Mouse (Mus musculus): ENCODE results near the gene Eif5a. TPM values are rescaled to one million over a fixed set of nuclear protein-coding genes. Genes with fewer than 3 reads are reported as not detected.

Gene Eif5a
- total and polyA plus RNA-seq, 3 experiments = 1,419 to 3,314 (median 2,729) TPM

DNA sequence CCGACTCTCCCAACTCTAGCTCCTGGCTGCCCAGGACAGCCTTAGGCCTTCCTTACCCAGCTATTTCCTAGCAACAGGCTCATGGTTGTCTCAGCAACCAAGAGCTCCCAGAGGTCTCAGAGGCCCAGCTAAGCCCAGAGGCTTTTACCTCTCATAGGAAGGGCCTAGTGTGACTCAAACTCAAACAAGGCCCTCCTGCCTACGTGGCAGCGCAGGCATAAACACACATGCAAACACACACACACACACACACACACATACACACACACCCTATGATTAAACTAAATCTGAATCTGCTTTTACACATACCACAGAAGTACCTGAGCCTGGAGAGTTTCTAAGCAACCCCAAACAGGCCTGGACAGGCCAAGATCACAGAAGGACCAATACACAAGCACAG is 43.4 kb downstream of the Eif5a start:
- no peak overlapping the region for H3K9ac ChIP-seq (ENCODE audit: insufficient read depth, low read depth)
- in situ Hi-C loops (cut with MboI; ENCODE audit: low pct_ligation_motif_present, low pct_unique_long_range_greater_than_20kb, low sequenced_read_pairs) = loop anchor here (5.0 kb wide), 2 partner anchors 76 to 196 kb away; partner anchors contain the start of genes Fgf11 and Senp3

DNA sequence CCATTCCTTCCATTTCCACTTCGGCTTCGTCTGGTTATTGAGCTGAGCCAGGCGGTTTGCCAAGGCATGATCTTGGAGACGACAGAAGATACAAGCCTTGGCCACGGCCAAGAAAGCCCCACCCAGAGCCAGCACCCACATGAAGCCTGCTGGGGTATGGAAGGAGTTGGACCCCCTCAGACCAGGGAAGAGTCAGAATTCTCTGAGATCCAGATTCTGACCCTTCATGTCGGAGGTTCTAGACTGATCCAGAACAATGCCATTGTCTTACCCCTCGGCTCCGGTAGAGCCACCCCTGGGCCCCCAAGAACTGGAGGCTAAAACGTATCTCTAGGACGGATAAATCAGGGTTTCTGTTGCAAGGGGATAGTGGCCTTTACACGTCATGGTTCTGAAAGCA is 43.9 kb downstream of the Eif5a start, which contains the start of gene Tmem95:
TSS of gene Tmem95 (minus strand) at position 141 of the 400 bp plus-strand sequence.
- Histone ChIP-seq H3K9ac (ENCODE audit: insufficient read depth, low read depth) (no peak within 1 kb of the TSS), H3K4me3 (replicated peaks in 1 of 3; ENCODE audit: low read depth in 2 of 3, low read length in 2 of 3, poor library complexity in 1 of 3) (no peak within 1 kb of the TSS), H3K9me3 (replicated peaks; ENCODE audit: low read length) (no peaks in the 10 kb centered on the region), H3K27me3 (replicated peaks) (no peaks in the 10 kb centered on the region), H3K4me2 (ENCODE audit: insufficient read depth, low read depth, poor library complexity, severe bottlenecking) (no peak within 1 kb of the TSS), H3K4me1 (ENCODE audit: control insufficient read depth in 1 of 2, insufficient read depth in 2 of 2) (peaks cover 21 to 71% of the 10 kb centered on the region in 2 experiments), H3K79me2 (replicated peaks; ENCODE audit: control insufficient read depth, extremely low read depth, insufficient read depth, poor library complexity, severe bottlenecking) (no peaks in the 10 kb centered on the region), H3K27ac (ENCODE audit: insufficient read depth, low read depth) (no peak within 1 kb of the TSS), H3K36me3 (replicated peaks in 1 of 2; ENCODE audit: control insufficient read depth in 1 of 2, insufficient read depth in 1 of 2, low read length in 1 of 2) (peaks cover 0 to 28% of the 10 kb centered on the region in 2 experiments)
- dilution Hi-C loops (cut with MboI; ENCODE audit: extremely low pct_ligation_motif_present, extremely low pct_unique_long_range_greater_than_20kb, low sequenced_read_pairs) = no loop called here
- no peak for TF ChIP-seq MAZ (IDR thresholded peaks at IDR 0.05; ENCODE audit: low read depth, low read length)
- TF ChIP-seq TBP (conservative IDR thresholded peaks at IDR 0.05; ENCODE audit: low read depth, low read length) = no peak
- no peak for TF ChIP-seq HCFC1 (IDR thresholded peaks at IDR 0.05; ENCODE audit: low read depth, low read length)
- no peak for TF ChIP-seq JUN (IDR thresholded peaks at IDR 0.05; ENCODE audit: insufficient read depth, low read depth, low read length)
- TF ChIP-seq BHLHE40 (IDR thresholded peaks at IDR 0.05; ENCODE audit: low read depth, low read length) = no peak
- TF ChIP-seq MAFK (IDR thresholded peaks at IDR 0.05; ENCODE audit: insufficient replicate concordance, low read length) = no peak
- no peak for TF ChIP-seq ZMIZ1 (IDR thresholded peaks at IDR 0.05; ENCODE audit: low read depth, low read length)
- TF ChIP-seq ZKSCAN1 (IDR thresholded peaks at IDR 0.05; ENCODE audit: borderline replicate concordance, low read depth, low read length) = no peak
- no peak for TF ChIP-seq UBTF (IDR thresholded peaks at IDR 0.05; ENCODE audit: low read depth, low read length)
- no peak for TF ChIP-seq RAD21 (IDR thresholded peaks at IDR 0.05; ENCODE audit: low read depth, low read length)
- in situ Hi-C loops (cut with MboI; ENCODE audit: low pct_ligation_motif_present, low pct_unique_long_range_greater_than_20kb, low sequenced_read_pairs) = loop anchor here (5.0 kb wide), 2 partner anchors 76 to 196 kb away; partner anchors contain the start of genes Fgf11 and Senp3
- no peak for DNase-seq (ENCODE audit: extremely low read depth)

More for the DNA sequence above, 43.4 kb downstream of the Eif5a start:
- TF ChIP-seq E2F4 (IDR thresholded peaks at IDR 0.05; ENCODE audit: insufficient replicate concordance, low read depth, low read length) = no peak
- no peak for TF ChIP-seq BHLHE40 (IDR thresholded peaks at IDR 0.05; ENCODE audit: low read depth, low read length)
- TF ChIP-seq SMC3 (IDR thresholded peaks at IDR 0.05; ENCODE audit: low read depth, low read length) = no peak
- no peak for TF ChIP-seq MXI1 (IDR thresholded peaks at IDR 0.05; ENCODE audit: low read depth, low read length)
- no peak for TF ChIP-seq USF2 (conservative IDR thresholded peaks at IDR 0.05; ENCODE audit: low read depth, low read length)
- no peak for TF ChIP-seq MAX (IDR thresholded peaks at IDR 0.05; ENCODE audit: low read length)
- TF ChIP-seq ZMIZ1 (IDR thresholded peaks at IDR 0.05; ENCODE audit: low read depth, low read length) = no peak
- no peak for TF ChIP-seq CHD2 (IDR thresholded peaks at IDR 0.05; ENCODE audit: low read length)
- TF ChIP-seq MAFK (IDR thresholded peaks at IDR 0.05; ENCODE audit: insufficient replicate concordance, low read length) = no peak
- H3K4me1 ChIP-seq (ENCODE audit: control insufficient read depth in 1 of 2, insufficient read depth in 2 of 2) = peaks cover 21 to 66% of the 10 kb centered on the region in 2 experiments
- no peak for DNase-seq (ENCODE audit: extremely low read depth)
- H3K4me2 ChIP-seq (ENCODE audit: insufficient read depth, low read depth, poor library complexity, severe bottlenecking) = no peak overlapping the region
- dilution Hi-C loops (cut with MboI; ENCODE audit: extremely low pct_ligation_motif_present, extremely low pct_unique_long_range_greater_than_20kb, low sequenced_read_pairs) = no loop called here
- H3K9me3 ChIP-seq (replicated peaks; ENCODE audit: low read length) = peaks cover 4% of the 10 kb centered on the region
- H3K36me3 ChIP-seq (replicated peaks in 1 of 2; ENCODE audit: control insufficient read depth in 1 of 2, insufficient read depth in 1 of 2, low read length in 1 of 2) = peaks cover under 1 to 34% of the 10 kb centered on the region in 2 experiments
- no peak overlapping the region for H3K4me3 ChIP-seq (replicated peaks in 1 of 3; ENCODE audit: low read depth in 2 of 3, low read length in 2 of 3, poor library complexity in 1 of 3)
- no peaks in the 10 kb centered on the region for H3K27me3 ChIP-seq (replicated peaks)
- no peaks in the 10 kb centered on the region for H3K79me2 ChIP-seq (replicated peaks; ENCODE audit: control insufficient read depth, extremely low read depth, insufficient read depth, poor library complexity, severe bottlenecking)
- no peak overlapping the region for H3K27ac ChIP-seq (ENCODE audit: insufficient read depth, low read depth)
